Comparison of ENCODE assay signal across 8 mouse cellular contexts in genomic region chr4:135661082-135661809, GRCm38 (mm10). TPM values are rescaled to one million over a fixed set of nuclear protein-coding genes. Genes with fewer than 3 reads are reported as not detected.
DNase-seq lines count a peak whose midpoint lies in the region; ATAC-seq lines count a peak whose summit lies in the region.

No protein-coding gene starts in this region.

- H3K27ac ChIP-seq in forebrain, embryonic 10.5 days = peak overlapping the region; percentile 56
- H3K27ac ChIP-seq in forebrain, embryonic 15.5 days (replicated peaks) = no peak overlapping the region
- H3K27ac ChIP-seq in intestine, embryonic 15.5 days = peak overlapping the region; percentile 8; the same call in 1 of the 2 replicates

- peaks cover under 1% of the 10 kb centered on the region; the same call in 1 of the 2 replicates for H3K27me3 ChIP-seq in forebrain, embryonic 10.5 days (ENCODE audit: poor library complexity, severe bottlenecking)
- H3K27me3 ChIP-seq in forebrain, embryonic 15.5 days = no peaks in the 10 kb centered on the region
- H3K27me3 ChIP-seq in intestine, embryonic 15.5 days (replicated peaks) = no peaks in the 10 kb centered on the region

- 62% methylated on average over 6 of the region's 6 CpGs for WGBS in forebrain, embryonic 10.5 days
- WGBS in forebrain, embryonic 15.5 days = 66% methylated on average over 6 of the region's 6 CpGs
- WGBS in intestine, embryonic 15.5 days = 41% methylated on average over 6 of the region's 6 CpGs

- no peak for ATAC-seq in forebrain, embryonic 15.5 days (replicated peaks)
- ATAC-seq in intestine, embryonic 15.5 days = peak; percentile 83
- ATAC-seq in megakaryocyte progenitor cell, adult 5-6 weeks (replicated peaks; ENCODE audit: poor library complexity) = peak; percentile 40; the same call in 1 of the 2 replicates

- no peaks in the 10 kb centered on the region for H3K9me3 ChIP-seq in forebrain, embryonic 10.5 days
- no peaks in the 10 kb centered on the region for H3K9me3 ChIP-seq in forebrain, embryonic 15.5 days
- H3K9me3 ChIP-seq in intestine, embryonic 15.5 days = no peaks in the 10 kb centered on the region

- H3K9ac ChIP-seq in forebrain, embryonic 15.5 days (replicated peaks) = no peak overlapping the region
- no peak overlapping the region for H3K9ac ChIP-seq in intestine, embryonic 15.5 days

- no peak overlapping the region for H3K4me3 ChIP-seq in forebrain, embryonic 10.5 days
- no peak overlapping the region for H3K4me3 ChIP-seq in forebrain, embryonic 15.5 days
- no peak overlapping the region for H3K4me3 ChIP-seq in intestine, embryonic 15.5 days (replicated peaks)

- no peaks in the 10 kb centered on the region for H3K36me3 ChIP-seq in forebrain, embryonic 10.5 days (replicated peaks)
- no peaks in the 10 kb centered on the region for H3K36me3 ChIP-seq in forebrain, embryonic 15.5 days
- no peaks in the 10 kb centered on the region for H3K36me3 ChIP-seq in intestine, embryonic 15.5 days

- no peak overlapping the region for H3K4me2 ChIP-seq in forebrain, embryonic 15.5 days (replicated peaks)
- H3K4me2 ChIP-seq in intestine, embryonic 15.5 days (replicated peaks) = no peak overlapping the region

- H3K4me1 ChIP-seq in forebrain, embryonic 10.5 days = peaks cover 15% of the 10 kb centered on the region
- H3K4me1 ChIP-seq in forebrain, embryonic 15.5 days = peaks cover 4% of the 10 kb centered on the region
- H3K4me1 ChIP-seq in intestine, embryonic 15.5 days (replicated peaks) = peaks cover 23% of the 10 kb centered on the region

- no peak for DNase-seq in forebrain, embryonic 10.5 days (ENCODE audit: extremely low spot score, low spot score)
- peak; percentile 35 for DNase-seq in ES-CJ7 (ENCODE audit: low read depth, low spot score)
- no peak for DNase-seq in yolk sac, embryonic 10.5 days (ENCODE audit: low spot score)
- DNase-seq in cerebellum, adult 9-11 months = no peak
- no peak for DNase-seq in ovary, adult 18-20 months (ENCODE audit: low spot score)

RNA-seq across cellular contexts. Expression of gene Ifnlr1, which starts 24.8 kb away (rescaled TPM):
- polyA plus RNA-seq in forebrain, embryonic 10.5 days (2016; fragmentation: Nextera tagmentation; extraction: Ambion mirVana) = 0.37 and 0.61 TPM in 2 replicates
- polyA plus RNA-seq in forebrain, embryonic 15.5 days (2015; fragmentation: Nextera tagmentation; extraction: Ambion mirVana) = 0.23 and 0.24 TPM in 2 replicates
- 3.6 and 4.2 TPM in 2 replicates for polyA plus RNA-seq in intestine, embryonic 15.5 days (2015; fragmentation: Nextera tagmentation; extraction: Ambion mirVana)
- total RNA-seq in megakaryocyte progenitor cell, adult 5-6 weeks (2015) = 0.68 and 1.6 TPM in 2 replicates
- total RNA-seq in megakaryocyte progenitor cell, adult 5-6 weeks (2017) = 0.30 and 0.46 TPM in 2 replicates
